Mouse (Mus musculus): ENCODE data around the gene Srrm4.

GRCm38 (mm10) chr5:116538491-116538890 lies 53.1 kb downstream of the Srrm4 start:
- TF ChIP-seq POLR2A (IDR thresholded peaks at IDR 0.05; ENCODE audit: low read depth, low read length) (no peak), CTCF (IDR thresholded peaks at IDR 0.05; ENCODE audit: extremely low read depth, insufficient read depth, insufficient read length, insufficient replicate concordance) (no peak)
